Mouse (Mus musculus) limb, embryonic 15.5 days (tissue): ENCODE data around the gene Lipe. TPM values are rescaled to one million over a fixed set of nuclear protein-coding genes. Genes with fewer than 3 reads are reported as not detected.
"Not testable (repeated sequence)": the region's sequence is repeated elsewhere in the genome, so short reads cannot be mapped to it uniquely, and the experiment has no call there.

ENCODE experiments used
- ATAC-seq: fragments of 200-750 bp; cut with Nextera tagmentation; 2 replicates; pipeline ENCODE4 v1.8.0; 2017; ENCODE audit warnings: low read depth, moderate TSS enrichment; ENCODE audit not compliant: insufficient number of reproducible peaks, low FRiP score, low TSS enrichment
- H3K27ac ChIP-seq: fragments of 300-500 bp; sonication (generic); 2 replicates; pipeline ENCODE4 v1.5.1; 2015; ENCODE audit warnings: moderate library complexity, mild to moderate bottlenecking, inconsistent platforms
- H3K27me3 ChIP-seq: fragments of 300-500 bp; sonication (generic); 2 replicates; pipeline ENCODE4 v1.6.1; 2015; ENCODE audit warnings: inconsistent platforms
- H3K36me3 ChIP-seq: fragments of 300-500 bp; sonication (generic); 2 replicates; pipeline ENCODE4 v1.6.1; 2015; ENCODE audit warnings: inconsistent platforms
- H3K4me1 ChIP-seq: fragments of 300-500 bp; sonication (generic); 2 replicates; pipeline ENCODE4 v1.6.1; 2015; ENCODE audit warnings: inconsistent platforms
- H3K4me2 ChIP-seq: fragments of 300-500 bp; sonication (generic); 2 replicates; pipeline ENCODE4 v1.6.1; 2015; ENCODE audit warnings: mild to moderate bottlenecking, inconsistent platforms
- H3K4me3 ChIP-seq: fragments of 300-500 bp; sonication (generic); 2 replicates; pipeline ENCODE4 v1.5.1; 2015; ENCODE audit warnings: mild to moderate bottlenecking, inconsistent platforms
- H3K9ac ChIP-seq: fragments of 300-500 bp; sonication (generic); 2 replicates; pipeline ENCODE4 v1.6.1; 2015; ENCODE audit warnings: inconsistent platforms
- H3K9me3 ChIP-seq: fragments of 300-500 bp; sonication (generic); 2 replicates; pipeline ENCODE4 v1.6.1; 2016; ENCODE audit warnings: inconsistent platforms
- WGBS: fragments of 180-500 bp; shearing (Covaris S2); methylation state at CpG from one replicate; pipeline ENCODE4 v1.1.7; 2015; 5-methylcytosine and 5-hydroxymethylcytosine counted together
- polyA plus RNA-seq: library from polyadenylated mRNA; unstranded; fragments of >200 nt; fragmentation: Nextera tagmentation; extraction: Ambion mirVana; gene quantifications from 2 replicates; pipeline ENCODE4 v1.2.1, GENCODE M21; 2015

Gene Lipe
- polyA plus RNA-seq, 1 experiment from 2014 or later = 9.2 TPM

DNA sequence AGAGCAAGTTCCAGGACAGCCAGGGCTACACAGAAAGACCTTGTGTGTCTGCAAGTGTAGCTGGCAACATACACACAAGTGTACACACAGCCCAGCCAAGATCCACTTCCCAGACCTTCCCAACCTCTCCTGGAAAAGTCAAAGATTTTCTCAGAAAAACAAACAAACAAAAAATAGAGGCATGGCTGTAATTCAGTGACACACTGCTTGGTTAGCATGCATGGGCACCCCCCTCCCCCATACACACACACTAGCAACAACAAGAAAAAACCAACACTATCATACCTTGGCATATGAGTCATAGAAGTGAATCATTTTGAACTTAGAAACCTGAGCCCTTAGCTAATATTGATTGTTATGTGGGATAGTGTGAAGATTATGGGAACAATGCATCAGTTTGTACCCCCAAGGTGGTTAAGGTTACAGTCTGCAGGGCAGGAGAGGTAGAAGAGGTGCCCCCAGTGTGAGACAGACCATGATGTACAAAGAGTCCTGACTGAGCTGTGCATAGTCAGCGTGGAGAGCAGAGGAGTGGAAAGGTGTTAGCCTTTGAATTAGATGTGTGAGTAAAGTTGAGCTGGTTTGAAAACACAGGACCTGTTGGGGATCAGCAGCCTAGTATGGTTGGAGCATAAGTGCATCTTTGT lies 12.6 kb upstream of the Lipe start:
- H3K36me3 ChIP-seq = no peaks in the 10 kb centered on the region
- 79% methylated on average over 1 of the region's 1 CpGs for WGBS
- no peak overlapping the region for H3K27ac ChIP-seq
- ATAC-seq = no peak
- no peak overlapping the region for H3K4me3 ChIP-seq
- no peak overlapping the region for H3K9ac ChIP-seq
- H3K9me3 ChIP-seq = no peaks in the 10 kb centered on the region
- H3K27me3 ChIP-seq = no peaks in the 10 kb centered on the region
- H3K4me1 ChIP-seq = no peaks in the 10 kb centered on the region
- no peak overlapping the region for H3K4me2 ChIP-seq

DNA sequence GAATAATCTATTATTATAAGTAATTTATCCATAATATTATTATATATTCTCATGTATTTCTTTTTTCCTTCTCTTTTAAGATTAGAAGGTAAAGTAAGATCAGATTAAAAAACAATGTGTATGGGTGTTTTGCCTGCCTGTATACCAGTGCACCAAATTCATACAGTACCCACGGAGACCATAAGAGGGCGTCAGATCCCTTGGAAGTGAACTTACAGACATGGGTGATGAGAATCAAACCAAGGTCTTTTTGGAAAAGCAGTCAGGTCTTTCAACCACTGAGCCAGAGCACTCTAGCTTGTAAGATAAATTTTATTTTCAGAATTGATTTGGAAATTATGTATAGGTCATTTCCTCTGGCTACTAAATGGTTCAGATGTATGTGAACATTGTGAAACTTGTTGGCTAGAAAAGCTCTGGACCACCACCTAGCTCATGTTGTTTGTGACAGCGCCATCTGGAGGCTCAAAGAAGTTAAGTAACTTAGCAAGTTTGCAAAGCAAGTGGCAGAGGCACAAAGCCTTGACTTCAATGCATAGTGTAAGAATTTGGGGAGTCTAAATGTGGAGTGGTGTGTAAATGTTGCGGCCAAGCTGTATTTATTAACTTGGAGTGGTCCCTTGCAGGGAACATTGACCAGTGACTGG lies 10.7 kb upstream of the Lipe start:
- H3K36me3 ChIP-seq = no peaks in the 10 kb centered on the region
- no peak overlapping the region for H3K9ac ChIP-seq
- H3K4me3 ChIP-seq = no peak overlapping the region
- no peaks in the 10 kb centered on the region for H3K4me1 ChIP-seq
- no peaks in the 10 kb centered on the region for H3K27me3 ChIP-seq
- no peaks in the 10 kb centered on the region for H3K9me3 ChIP-seq
- 46% methylated on average over 4 of the region's 4 CpGs for WGBS
- no peak overlapping the region for H3K27ac ChIP-seq
- no peak overlapping the region for H3K4me2 ChIP-seq
- ATAC-seq = no peak

DNA sequence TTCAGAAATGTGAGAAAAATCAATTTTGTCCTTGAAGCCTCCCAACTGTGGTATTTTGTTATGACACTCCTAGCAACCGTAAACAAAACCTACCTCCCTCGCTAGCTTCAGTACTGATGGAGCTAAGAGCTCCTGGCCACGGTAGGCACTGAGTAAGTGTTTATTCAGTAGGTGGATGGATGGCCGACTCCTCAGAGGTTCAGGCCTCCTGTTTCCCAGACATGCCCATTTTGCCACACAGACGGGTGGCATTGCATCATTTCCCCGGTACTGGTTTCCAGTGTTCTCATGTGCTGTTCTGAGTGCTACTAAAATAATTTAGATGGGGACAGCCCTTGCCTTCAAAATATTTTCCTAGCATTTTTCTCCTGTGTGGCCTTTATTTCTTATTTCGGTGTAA lies 8.0 kb upstream of the Lipe start:
- WGBS = 83% methylated on average over 7 of the region's 7 CpGs

DNA sequence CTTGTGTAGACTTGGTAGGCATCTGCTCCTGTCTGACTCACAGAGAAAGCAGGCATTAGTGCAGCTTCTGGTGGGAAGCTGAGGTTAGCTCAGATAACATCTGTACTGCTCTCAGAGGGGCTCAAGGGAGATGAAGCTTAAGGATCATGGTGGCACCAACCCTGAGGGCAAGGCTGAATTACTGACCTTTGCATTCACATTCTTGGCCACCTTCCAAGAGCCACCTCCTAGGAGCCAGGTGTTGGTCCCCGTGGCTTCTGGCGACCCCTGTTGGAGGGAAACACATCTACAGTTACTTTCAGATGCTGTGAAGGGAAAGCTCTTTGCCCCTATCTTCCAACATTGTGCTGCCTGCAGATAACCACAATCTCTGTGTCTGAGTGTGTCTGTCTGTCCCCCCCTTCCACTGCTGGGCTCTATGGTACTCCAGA lies 4.2 kb upstream of the Lipe start:
- Histone ChIP-seq H3K4me3 (no peak overlapping the region), H3K27me3 (no peaks in the 10 kb centered on the region), H3K4me2 (no peak overlapping the region), H3K36me3 (no peaks in the 10 kb centered on the region), H3K9ac (no peak overlapping the region), H3K4me1 (peaks cover 13% of the 10 kb centered on the region), H3K27ac (no peak overlapping the region), H3K9me3 (no peaks in the 10 kb centered on the region)
- ATAC-seq = no peak
- 0% methylated on average over 2 of the region's 2 CpGs for WGBS

More for the DNA sequence above, 8.0 kb upstream of the Lipe start:
- Histone ChIP-seq H3K27ac (no peak overlapping the region), H3K27me3 (no peaks in the 10 kb centered on the region), H3K36me3 (no peaks in the 10 kb centered on the region), H3K9me3 (no peaks in the 10 kb centered on the region), H3K4me2 (no peak overlapping the region), H3K4me3 (no peak overlapping the region), H3K9ac (no peak overlapping the region), H3K4me1 (peaks cover 11% of the 10 kb centered on the region)
- no peak for ATAC-seq

DNA sequence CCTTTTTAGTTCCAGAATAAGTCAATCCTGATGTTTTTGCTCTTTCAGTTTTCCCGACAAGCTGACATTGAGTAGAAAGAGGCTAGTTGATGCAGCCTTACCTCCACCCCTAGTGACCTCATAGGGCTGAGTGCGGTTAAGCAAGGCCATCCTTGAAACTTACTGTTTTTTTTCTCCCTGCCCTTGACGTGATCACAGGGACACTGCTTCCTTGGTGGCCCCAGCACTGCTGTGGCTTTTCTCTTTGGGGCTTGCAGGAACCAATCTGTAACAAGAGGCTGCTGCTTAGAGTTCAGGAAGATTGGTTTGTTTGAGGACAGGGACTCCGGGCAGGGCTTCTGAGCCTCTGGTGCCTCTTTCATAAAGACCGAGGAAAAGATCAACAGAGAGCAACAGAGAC lies 3.5 kb upstream of the Lipe start:
- WGBS = 28% methylated on average over 5 of the region's 5 CpGs

DNA sequence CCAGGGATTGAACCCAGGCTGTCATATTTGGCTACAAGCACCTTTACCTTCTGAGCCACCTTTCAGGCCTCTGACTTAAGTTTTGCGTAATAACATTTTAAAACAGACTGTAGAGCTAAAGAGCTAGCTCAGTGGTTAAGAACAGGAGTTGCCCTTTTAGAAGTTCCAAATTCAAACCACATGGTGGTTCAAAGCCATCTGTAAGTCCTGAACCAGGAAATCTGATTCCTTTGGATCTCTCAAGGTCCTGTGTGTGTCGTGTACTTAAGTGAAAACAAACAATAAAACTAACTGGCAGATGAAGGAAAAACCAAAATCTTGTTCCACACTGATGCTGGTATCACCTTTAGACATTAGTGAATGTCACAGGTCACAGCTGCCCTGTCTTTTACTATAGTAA lies 3.0 kb upstream of the Lipe start:
- Histone ChIP-seq H3K4me2 (no peak overlapping the region), H3K4me3 (no peak overlapping the region), H3K9me3 (no peaks in the 10 kb centered on the region), H3K36me3 (no peaks in the 10 kb centered on the region), H3K4me1 (peaks cover 15% of the 10 kb centered on the region), H3K27ac (no peak overlapping the region), H3K27me3 (no peaks in the 10 kb centered on the region), H3K9ac (no peak overlapping the region)
- no peak for ATAC-seq
- WGBS = 27% methylated on average over 2 of the region's 2 CpGs

More for the DNA sequence above, 3.5 kb upstream of the Lipe start:
- no peaks in the 10 kb centered on the region for H3K9me3 ChIP-seq
- ATAC-seq = no peak
- H3K36me3 ChIP-seq = no peaks in the 10 kb centered on the region
- H3K4me3 ChIP-seq = no peak overlapping the region
- H3K4me1 ChIP-seq = peaks cover 13% of the 10 kb centered on the region
- H3K27me3 ChIP-seq = no peaks in the 10 kb centered on the region
- H3K4me2 ChIP-seq = no peak overlapping the region
- no peak overlapping the region for H3K9ac ChIP-seq
- no peak overlapping the region for H3K27ac ChIP-seq

DNA sequence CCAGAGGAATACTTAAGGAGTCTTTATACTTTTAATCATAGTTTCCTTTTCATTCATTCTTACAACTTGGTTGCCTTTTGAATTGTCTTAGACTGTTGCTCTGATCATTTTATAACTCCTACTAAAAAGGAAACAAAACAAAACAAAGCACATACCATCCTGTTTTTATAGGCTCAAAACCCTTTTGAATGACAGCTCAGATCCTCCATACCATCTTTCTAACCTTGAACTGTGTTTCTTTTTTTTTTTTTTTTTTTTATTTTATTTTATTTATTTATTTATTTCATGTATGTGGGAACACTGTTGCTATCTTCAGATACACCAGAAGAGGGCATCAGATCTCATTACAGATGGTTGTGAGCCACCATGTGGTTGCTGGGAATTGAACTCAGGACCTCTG lies 518 bp upstream of the Lipe start:
- not testable (repeated sequence) for H3K27ac ChIP-seq, ATAC-seq, H3K4me2 ChIP-seq, H3K9ac ChIP-seq, H3K27me3 ChIP-seq, H3K36me3 ChIP-seq, H3K9me3 ChIP-seq, H3K4me3 ChIP-seq
- H3K4me1 ChIP-seq = peaks cover 30% of the 10 kb centered on the region

DNA sequence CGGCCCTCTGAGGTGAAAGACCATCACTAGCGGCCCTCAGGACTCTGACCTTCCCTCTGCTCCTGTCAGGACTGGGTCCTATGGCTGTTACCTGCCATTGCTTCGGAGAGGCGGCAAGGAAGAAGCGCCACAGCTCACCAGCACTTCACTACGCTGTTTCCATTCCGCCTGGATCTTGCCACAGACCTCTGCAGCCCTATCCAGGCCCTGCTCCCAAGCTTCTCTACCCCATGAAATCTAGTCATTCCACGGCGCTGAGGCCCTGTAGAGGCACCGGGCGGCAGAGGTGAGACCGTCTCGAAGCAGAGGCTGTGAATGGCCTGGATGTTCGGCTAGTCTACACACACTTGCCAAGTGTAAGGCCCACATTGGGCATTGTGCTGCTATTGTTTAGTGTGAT lies 1.9 kb downstream of the Lipe start:
- H3K27me3 ChIP-seq = no peaks in the 10 kb centered on the region
- no peaks in the 10 kb centered on the region for H3K36me3 ChIP-seq
- H3K9ac ChIP-seq = no peak overlapping the region
- peak overlapping the region; percentile 69 for H3K4me3 ChIP-seq
- no peaks in the 10 kb centered on the region for H3K9me3 ChIP-seq
- H3K4me1 ChIP-seq = peaks cover 29% of the 10 kb centered on the region
- peak overlapping the region; percentile 68 for H3K27ac ChIP-seq
- no peak overlapping the region for H3K4me2 ChIP-seq
- no peak for ATAC-seq
- 89% methylated on average over 14 of the region's 14 CpGs for WGBS

DNA sequence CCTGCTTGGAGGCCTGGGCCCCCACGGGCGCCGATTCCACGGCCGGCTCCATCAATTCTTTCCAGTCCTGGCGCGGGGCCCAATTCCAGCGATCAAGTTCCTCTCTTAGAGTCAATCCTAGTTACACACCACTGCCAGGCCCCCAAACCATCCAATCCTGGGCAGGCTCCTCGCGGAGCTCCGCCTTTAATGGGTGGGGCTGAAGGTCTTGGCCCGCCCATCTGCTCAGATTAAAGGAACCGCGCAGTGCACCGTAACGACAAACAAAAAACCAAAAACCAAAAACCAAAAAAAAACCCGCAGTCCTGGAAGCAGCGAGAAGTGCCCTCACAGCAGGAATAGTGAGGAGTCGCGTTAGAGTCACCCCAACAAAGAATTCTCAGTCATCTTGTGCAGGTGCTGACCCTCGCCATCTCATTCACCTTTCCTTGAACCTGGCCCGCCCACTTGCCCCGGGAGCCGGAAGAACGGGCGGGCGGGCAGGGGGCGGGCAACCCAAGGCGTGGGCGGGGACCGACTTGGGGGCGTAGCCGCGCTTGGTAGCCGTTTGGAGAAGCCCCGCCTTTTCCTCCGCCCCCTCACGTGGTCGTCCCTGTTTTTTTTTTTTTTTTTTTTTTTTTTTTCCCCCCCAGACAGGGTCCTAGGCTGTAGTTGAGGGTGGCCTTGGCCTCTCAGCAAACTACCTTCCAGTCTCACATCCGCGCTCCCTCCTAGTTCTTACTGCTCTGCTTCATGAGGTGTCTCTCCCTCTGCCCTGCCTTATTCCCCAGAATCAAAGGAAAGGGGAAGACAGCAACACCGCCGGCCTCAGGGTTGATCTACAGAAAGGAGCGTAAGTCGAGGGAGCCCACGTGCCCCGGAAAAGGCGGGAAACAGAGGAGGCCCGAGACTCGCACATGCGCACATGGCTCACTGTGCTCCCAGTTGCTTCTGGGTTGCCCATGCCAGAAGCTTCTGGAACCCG lies 2.7 kb downstream of the Lipe start:
- ATAC-seq = peak; percentile 96
- Histone ChIP-seq H3K9me3 (no peaks in the 10 kb centered on the region), H3K36me3 (no peaks in the 10 kb centered on the region), H3K27ac (peak overlapping the region; percentile 68), H3K4me3 (peak overlapping the region; percentile 69), H3K4me1 (peaks cover 29% of the 10 kb centered on the region), H3K9ac (peak overlapping the region; percentile 46), H3K27me3 (no peaks in the 10 kb centered on the region), H3K4me2 (peak overlapping the region; percentile 69)
- WGBS = 7% methylated on average over 52 of the region's 52 CpGs

DNA sequence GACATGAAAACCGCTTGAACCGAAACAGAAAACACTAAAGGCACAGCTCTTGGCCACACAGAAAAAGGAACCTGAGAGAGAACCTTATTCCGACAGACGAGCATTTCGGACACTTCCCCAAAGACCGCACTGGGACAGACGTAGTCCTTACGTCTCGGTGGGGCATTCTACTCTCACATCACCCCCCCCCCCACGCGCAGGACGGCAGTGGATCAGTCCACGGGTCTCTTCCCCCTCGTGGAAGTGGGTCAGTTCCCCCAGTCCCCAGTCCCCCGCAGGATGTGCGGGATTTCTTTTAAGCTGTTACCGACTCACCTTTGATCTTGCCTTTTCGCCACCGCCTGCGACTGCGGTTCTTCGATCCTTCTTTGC lies 3.3 kb downstream of the Lipe start:
- H3K9ac ChIP-seq = peak overlapping the region; percentile 46
- peak; percentile 2; the same call in 1 of the 2 replicates for ATAC-seq
- peak overlapping the region; percentile 66 for H3K27ac ChIP-seq
- H3K27me3 ChIP-seq = no peaks in the 10 kb centered on the region
- H3K36me3 ChIP-seq = no peaks in the 10 kb centered on the region
- no peaks in the 10 kb centered on the region for H3K9me3 ChIP-seq
- under 1% methylated on average over 22 of the region's 22 CpGs for WGBS
- H3K4me3 ChIP-seq = peak overlapping the region; percentile 69
- peak overlapping the region; percentile 69 for H3K4me2 ChIP-seq
- H3K4me1 ChIP-seq = peaks cover 36% of the 10 kb centered on the region

DNA sequence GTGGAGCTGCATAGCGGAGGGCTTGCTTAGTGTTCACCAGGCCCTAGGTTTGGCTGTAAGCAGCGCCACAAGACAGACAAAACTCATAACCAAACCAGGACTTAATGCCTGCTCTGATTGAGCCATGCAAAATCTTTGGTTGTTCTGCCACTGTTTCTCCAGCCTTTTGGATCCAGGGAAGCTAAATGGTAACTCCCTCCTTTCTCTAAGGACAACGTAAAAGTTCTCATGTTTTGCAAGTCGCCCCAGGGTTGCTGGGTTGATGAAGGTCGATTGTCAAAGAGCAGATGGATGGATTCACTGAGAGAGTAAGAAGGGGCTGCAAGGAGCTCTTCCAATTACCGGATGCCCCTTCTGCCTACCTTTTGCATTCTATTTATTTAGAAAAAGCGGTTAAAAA lies 3.8 kb downstream of the Lipe start:
- no peak for ATAC-seq
- Histone ChIP-seq H3K4me2 (peak overlapping the region; percentile 69), H3K36me3 (no peaks in the 10 kb centered on the region), H3K27ac (0 out of 2 replicates have a peak overlapping the region, but pooled peaks have one; percentile 66), H3K27me3 (no peaks in the 10 kb centered on the region), H3K4me3 (peak overlapping the region; percentile 69), H3K9ac (peak overlapping the region; percentile 46), H3K4me1 (peaks cover 40% of the 10 kb centered on the region), H3K9me3 (no peaks in the 10 kb centered on the region)
- 7% methylated on average over 7 of the region's 7 CpGs for WGBS
